Mouse (Mus musculus) kidney, adult 2 months (tissue): Measurements from ENCODE around the gene Acp2.

Experiments
- CTCF ChIP-seq: fragments of 200-500 bp; conservative IDR thresholded peaks from 2 replicates; pipeline ENCODE4 v1.5.1; 2011; ENCODE audit warnings: low read depth, mild to moderate bottlenecking, control low read depth, low read length, moderate library complexity, mixed read lengths; ENCODE audit not compliant: insufficient read depth, insufficient read length
- POLR2A ChIP-seq: fragments of 200-500 bp; IDR thresholded peaks from one replicate; pipeline ENCODE4 v1.6.1; 2011; ENCODE audit warnings: low read depth, low read length, control low read depth

DNA sequence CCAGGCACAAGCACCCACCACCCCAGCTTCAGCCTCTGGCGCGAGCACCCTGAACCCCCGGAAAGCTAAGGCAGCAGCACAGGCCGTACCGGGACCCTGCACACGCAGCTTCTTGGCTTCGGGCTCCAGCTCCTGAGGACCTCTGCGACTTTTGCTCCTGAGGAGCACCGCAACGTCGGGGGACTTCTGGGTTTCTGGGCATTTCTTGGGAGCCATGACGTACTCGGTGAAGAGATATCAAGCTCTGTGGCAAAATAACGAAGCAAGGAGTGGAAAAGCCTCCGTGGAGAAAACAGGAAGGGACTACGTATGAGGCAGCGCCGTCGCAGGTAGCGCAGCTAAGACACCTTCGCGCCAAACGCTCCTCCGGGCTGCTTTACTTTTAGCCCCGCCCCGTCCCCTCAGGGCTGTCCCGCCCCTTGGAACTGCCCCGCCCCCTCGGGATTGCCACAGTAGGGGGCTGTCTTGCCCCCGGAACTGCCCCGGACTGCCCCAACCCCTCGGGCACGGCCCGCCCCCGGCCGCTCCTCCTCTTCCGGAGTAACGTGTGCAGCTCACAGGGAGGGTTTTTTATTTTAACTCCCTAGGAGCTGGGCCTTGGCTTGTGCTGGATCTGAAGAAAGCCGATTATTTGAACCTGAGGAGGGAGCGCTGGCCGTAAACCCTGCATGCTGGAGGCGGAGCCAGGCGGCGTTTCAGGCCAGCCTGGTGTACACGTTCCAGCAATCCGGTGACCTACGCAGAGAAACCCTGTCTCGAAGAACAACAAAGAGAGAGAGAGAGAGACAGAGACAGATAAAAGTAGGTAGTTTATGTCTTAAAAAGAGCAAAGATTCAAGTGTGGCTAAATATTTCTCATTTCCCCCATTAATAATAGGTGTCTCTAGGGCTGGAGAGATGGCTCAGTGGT lies 34.2 kb downstream of the Acp2 start, which contains the start of gene Ddb2:
- TF ChIP-seq POLR2A (no peak), CTCF (no peak)
